In the genomic region with DNA sequence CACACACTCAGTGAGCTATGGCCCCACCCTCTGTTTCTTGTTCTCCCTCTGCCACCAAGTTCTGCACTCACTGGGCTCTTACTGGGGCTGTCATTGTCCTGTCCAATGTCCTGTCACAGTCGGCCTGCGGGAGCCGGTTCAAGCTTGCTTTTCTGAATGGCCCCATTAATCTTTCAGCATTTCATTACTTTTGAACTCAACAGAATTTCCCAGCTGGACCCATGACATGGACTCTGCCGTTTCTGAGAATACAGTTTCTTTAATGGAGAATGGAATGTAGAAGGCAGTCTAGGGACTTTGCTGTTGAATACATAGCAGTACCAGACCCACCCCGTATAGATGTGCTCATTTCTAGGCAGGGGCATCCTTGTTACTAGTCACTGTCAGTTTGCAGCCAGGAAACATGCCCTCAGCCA, we compare ENCODE assay signal across 11 mouse cellular contexts. TPM values are rescaled to one million over a fixed set of nuclear protein-coding genes. Genes with fewer than 3 reads are reported as not detected.
DNase-seq lines count a peak whose midpoint lies in the region; ATAC-seq and TF ChIP-seq lines count a peak whose summit lies in the region.
"Had no signal": no experiment of that assay in that cellular context is flagged by ENCODE, and none has a peak within 500 bp of the region (broad histone marks: within the 10 kb centered on the region; RNA-seq: fewer than 3 reads in every experiment).

No protein-coding gene starts in this region.

- ATAC-seq in forebrain, postnatal 0 days: peak; percentile 89
- ATAC-seq in midbrain, embryonic 16.5 days: peak; percentile 79

- H3K9me3 ChIP-seq in forebrain, postnatal 0 days (ENCODE audit: low read length): no peaks in the 10 kb centered on the region
- H3K9me3 ChIP-seq in midbrain, embryonic 16.5 days (replicated peaks; ENCODE audit: control insufficient read depth, low read length, poor library complexity, severe bottlenecking): no peaks in the 10 kb centered on the region
- H3K9me3 ChIP-seq: embryonic facial prominence, embryonic 15.5 days; stomach, embryonic 15.5 days had no signal

- H3K4me3 ChIP-seq in forebrain, postnatal 0 days (ENCODE audit: low read depth, low read length): no peak overlapping the region
- no peak overlapping the region for H3K4me3 ChIP-seq in midbrain, embryonic 16.5 days (ENCODE audit: low read depth, low read length)
- H3K4me3 ChIP-seq: embryonic facial prominence, embryonic 15.5 days; heart, adult 2 months; stomach, embryonic 15.5 days had no signal

- no peak for TF ChIP-seq CTCF in forebrain, postnatal 0 days (IDR thresholded peaks at IDR 0.05; ENCODE audit: low read depth)

- DNase-seq in lung, postnatal 4 days: peak; percentile 11 to 62
- no peak for DNase-seq in lung, adult 18-20 months
- DNase-seq in forebrain, postnatal 0 days: no peak
- peak; percentile 41 to 65 for DNase-seq in kidney, adult 8-10 months
- no peak for DNase-seq in gastrocnemius, postnatal 10 days
- DNase-seq in layer of hippocampus, postnatal 14 days (ENCODE audit: low spot score in 2 of 2): no peak
- no peak for DNase-seq in natural killer cell, adult 2 months (ENCODE audit: low spot score in 2 of 2)
- DNase-seq: heart, adult 2 months had no signal

- no peak overlapping the region for H3K27ac ChIP-seq in forebrain, postnatal 0 days (ENCODE audit: low read depth, low read length)
- no peak overlapping the region for H3K27ac ChIP-seq in midbrain, embryonic 16.5 days (ENCODE audit: low read length)
- H3K27ac ChIP-seq: embryonic facial prominence, embryonic 15.5 days; heart, adult 2 months; stomach, embryonic 15.5 days had no signal

- 0 out of 2 replicates have a peak, but pooled peaks cover 4% of the 10 kb centered on the region for H3K4me1 ChIP-seq in forebrain, postnatal 0 days (ENCODE audit: insufficient read depth)
- peaks cover 6% of the 10 kb centered on the region; the same call in 1 of the 2 replicates for H3K4me1 ChIP-seq in midbrain, embryonic 16.5 days (ENCODE audit: control insufficient read depth, insufficient read depth, low read length)
- H3K4me1 ChIP-seq: embryonic facial prominence, embryonic 15.5 days; stomach, embryonic 15.5 days had no signal

- H3K4me2 ChIP-seq in forebrain, postnatal 0 days (ENCODE audit: low read depth): no peak overlapping the region
- H3K4me2 ChIP-seq in midbrain, embryonic 16.5 days (ENCODE audit: low read length): no peak overlapping the region
- H3K4me2 ChIP-seq: embryonic facial prominence, embryonic 15.5 days; stomach, embryonic 15.5 days had no signal

- no peaks in the 10 kb centered on the region for H3K36me3 ChIP-seq in forebrain, postnatal 0 days (ENCODE audit: insufficient read depth)
- H3K36me3 ChIP-seq in midbrain, embryonic 16.5 days (ENCODE audit: control insufficient read depth, insufficient read depth, low read length): no peaks in the 10 kb centered on the region
- H3K36me3 ChIP-seq: embryonic facial prominence, embryonic 15.5 days; stomach, embryonic 15.5 days had no signal

- H3K9ac ChIP-seq in forebrain, postnatal 0 days: no peak overlapping the region
- no peak overlapping the region for H3K9ac ChIP-seq in midbrain, embryonic 16.5 days (ENCODE audit: low read depth, low read length)
- H3K9ac ChIP-seq: embryonic facial prominence, embryonic 15.5 days; stomach, embryonic 15.5 days had no signal

- H3K27me3 ChIP-seq in forebrain, postnatal 0 days (ENCODE audit: insufficient read depth, low read length): no peaks in the 10 kb centered on the region
- no peaks in the 10 kb centered on the region for H3K27me3 ChIP-seq in midbrain, embryonic 16.5 days (ENCODE audit: control insufficient read depth, insufficient read depth, low read depth, low read length)
- H3K27me3 ChIP-seq: embryonic facial prominence, embryonic 15.5 days; stomach, embryonic 15.5 days had no signal

- WGBS in forebrain, postnatal 0 days: 13% methylated on average over 5 of the region's 5 CpGs
- 19% methylated on average over 5 of the region's 5 CpGs for WGBS in midbrain, embryonic 16.5 days

RNA-seq across cellular contexts. Expression of a gene that starts 47.5 kb away (rescaled TPM):
- 9.8 and 13.4 TPM in 2 replicates for total RNA-seq in forebrain, postnatal 0 days (2014; rRNA removed)
- polyA plus RNA-seq in forebrain, postnatal 0 days (2015; fragmentation: Nextera tagmentation; extraction: Ambion mirVana): 2.5 and 2.6 TPM in 2 replicates
- polyA plus RNA-seq in midbrain, embryonic 16.5 days (2015; fragmentation: Nextera tagmentation; extraction: Ambion mirVana): 3.4 and 3.8 TPM in 2 replicates
- under 1 TPM; 0.40 to 0.70 TPM for total RNA-seq in gastrocnemius, postnatal 10 days (2021)
- 1 to 10 TPM; 6.6 to 8.6 TPM for total RNA-seq in layer of hippocampus, postnatal 14 days (2021)

Comparison
In these comparisons a context has a peak if more than half of its experiments do, and no peak if none do; other contexts are left out.
1. DNase-seq: peak in lung, postnatal 4 days (2 of 2) and kidney, adult 8-10 months (2 of 2); none in lung, adult 18-20 months (0 of 2), forebrain, postnatal 0 days (single experiment), gastrocnemius, postnatal 10 days (single experiment), layer of hippocampus, postnatal 14 days (0 of 2) and natural killer cell, adult 2 months (0 of 2).